Mouse (Mus musculus) heart, embryonic 12.5 days (tissue): ENCODE data around the gene Galnt17. TPM values are rescaled to one million over a fixed set of nuclear protein-coding genes. Genes with fewer than 3 reads are reported as not detected.

ENCODE experiments used
- ATAC-seq: fragments of 200-750 bp; cut with Nextera tagmentation; 2 replicates; pipeline ENCODE4 v1.8.0; 2017; ENCODE audit warnings: moderate TSS enrichment, moderate library complexity; ENCODE audit not compliant: insufficient number of reproducible peaks, low FRiP score
- H3K27ac ChIP-seq: fragments of 300-500 bp; sonication (generic); 2 replicates; pipeline ENCODE4 v1.5.1; 2016; ENCODE audit warnings: mild to moderate bottlenecking, moderate library complexity; ENCODE audit not compliant: poor library complexity, severe bottlenecking
- H3K27me3 ChIP-seq: fragments of 300-500 bp; sonication (generic); replicated peaks from 2 replicates; pipeline ENCODE4 v1.6.1; 2016; ENCODE audit warnings: mild to moderate bottlenecking, moderate library complexity
- H3K36me3 ChIP-seq: fragments of 300-500 bp; sonication (generic); 2 replicates; pipeline ENCODE4 v1.6.1; 2016; ENCODE audit warnings: mild to moderate bottlenecking, moderate library complexity
- H3K4me1 ChIP-seq: fragments of 300-500 bp; sonication (generic); replicated peaks from 2 replicates; pipeline ENCODE4 v1.6.1; 2016; ENCODE audit warnings: mild to moderate bottlenecking
- H3K4me2 ChIP-seq: fragments of 300-500 bp; sonication (generic); 2 replicates; pipeline ENCODE4 v1.6.1; 2016; ENCODE audit warnings: mild to moderate bottlenecking, moderate library complexity
- H3K4me3 ChIP-seq: fragments of 300-500 bp; sonication (generic); 2 replicates; pipeline ENCODE4 v1.5.1; 2016; ENCODE audit warnings: mild to moderate bottlenecking
- H3K9ac ChIP-seq: fragments of 300-500 bp; sonication (generic); 2 replicates; pipeline ENCODE4 v1.6.1; 2016; ENCODE audit warnings: mild to moderate bottlenecking, moderate library complexity
- H3K9me3 ChIP-seq: fragments of 300-500 bp; sonication (generic); replicated peaks from 2 replicates; pipeline ENCODE4 v1.6.1; 2016; ENCODE audit warnings: mild to moderate bottlenecking, moderate library complexity
- WGBS: fragments of 180-500 bp; shearing (Covaris S2); methylation state at CpG from one replicate; pipeline ENCODE4 v1.1.7; 2016; 5-methylcytosine and 5-hydroxymethylcytosine counted together
- polyA plus RNA-seq: library from polyadenylated mRNA; unstranded; fragments of >200 nt; fragmentation: Nextera tagmentation; extraction: Ambion mirVana; gene quantifications from 2 replicates; pipeline ENCODE4 v1.2.1, GENCODE M21; 2016

Gene Galnt17
- polyA plus RNA-seq, 1 experiment from 2014 or later: 0.86 TPM

DNA sequence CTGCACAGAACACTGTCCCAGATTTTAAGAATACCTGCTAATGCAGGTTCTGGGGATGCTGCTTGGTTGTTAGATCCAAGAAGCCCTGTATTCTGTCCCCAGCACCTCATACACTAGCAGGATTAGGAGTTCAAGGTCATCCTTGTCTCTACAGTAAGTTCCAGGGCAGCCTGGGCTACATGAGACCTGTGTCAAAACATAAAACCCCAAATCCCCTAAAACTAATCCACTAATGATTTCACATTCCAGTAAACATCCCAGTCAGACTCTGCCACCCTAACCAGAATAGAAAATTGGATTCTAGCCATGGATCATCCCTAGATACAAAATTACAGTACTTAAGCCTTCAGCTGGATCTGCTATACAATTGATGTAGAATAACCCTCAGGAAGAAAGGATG, 123.7 kb downstream of the Galnt17 start:
- Histone ChIP-seq H3K9me3 (no peaks in the 10 kb centered on the region), H3K9ac (no peak overlapping the region), H3K27ac (no peak overlapping the region), H3K36me3 (no peaks in the 10 kb centered on the region), H3K4me2 (no peak overlapping the region), H3K4me1 (peaks cover 9% of the 10 kb centered on the region), H3K4me3 (no peak overlapping the region), H3K27me3 (no peaks in the 10 kb centered on the region)
- ATAC-seq: no peak

DNA sequence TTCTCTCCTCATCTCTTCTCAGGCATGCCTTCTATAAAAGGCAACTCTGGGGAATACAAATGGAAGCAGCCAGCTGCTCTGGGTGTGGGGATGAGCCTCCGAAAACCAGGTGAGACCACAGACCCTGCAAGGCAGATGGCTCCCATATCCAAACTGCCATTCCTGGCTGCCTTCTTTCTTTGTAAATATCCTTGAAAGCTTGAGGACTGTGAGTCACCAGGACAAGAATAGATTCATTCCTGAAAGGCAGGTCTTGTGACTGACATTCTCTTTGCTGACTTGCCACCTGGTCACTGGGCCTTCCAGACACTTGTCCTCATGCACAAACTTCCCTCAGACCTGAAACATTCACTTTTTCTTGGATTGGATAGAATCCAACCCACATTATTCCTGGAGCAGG, 127.1 kb downstream of the Galnt17 start:
- Histone ChIP-seq H3K4me2 (no peak overlapping the region), H3K27me3 (no peaks in the 10 kb centered on the region), H3K9me3 (no peaks in the 10 kb centered on the region), H3K4me1 (peaks cover 14% of the 10 kb centered on the region), H3K36me3 (no peaks in the 10 kb centered on the region), H3K27ac (peak overlapping the region; percentile 52; the same call in 1 of the 2 replicates), H3K4me3 (no peak overlapping the region), H3K9ac (no peak overlapping the region)
- no peak for ATAC-seq
- WGBS: 61% methylated on average over 1 of the region's 1 CpGs

DNA sequence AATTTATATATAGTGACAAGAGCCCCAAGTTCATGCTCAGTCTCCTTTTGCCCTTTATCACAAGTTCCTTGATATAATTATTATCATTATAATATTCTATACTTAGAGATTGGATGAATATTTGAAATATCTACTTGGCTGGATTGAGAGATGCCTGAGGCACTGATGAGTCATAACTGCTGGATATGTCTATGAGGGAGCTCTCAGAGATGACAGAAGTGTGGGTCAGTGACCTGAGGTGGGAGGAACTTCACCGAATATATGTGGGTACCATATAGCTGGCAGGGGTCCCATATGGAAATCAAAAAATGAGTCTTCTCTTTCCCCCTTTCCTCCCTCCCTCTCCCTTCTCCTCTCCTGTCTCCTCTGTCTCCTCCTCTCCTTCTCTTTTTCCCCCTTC, 127.5 kb downstream of the Galnt17 start:
- no peaks in the 10 kb centered on the region for H3K36me3 ChIP-seq
- 61% methylated on average over 1 of the region's 1 CpGs for WGBS
- H3K4me2 ChIP-seq: no peak overlapping the region
- H3K27ac ChIP-seq: peak overlapping the region; percentile 52; the same call in 1 of the 2 replicates
- peaks cover 14% of the 10 kb centered on the region for H3K4me1 ChIP-seq
- no peak for ATAC-seq
- no peaks in the 10 kb centered on the region for H3K9me3 ChIP-seq
- H3K4me3 ChIP-seq: no peak overlapping the region
- no peak overlapping the region for H3K9ac ChIP-seq
- no peaks in the 10 kb centered on the region for H3K27me3 ChIP-seq

DNA sequence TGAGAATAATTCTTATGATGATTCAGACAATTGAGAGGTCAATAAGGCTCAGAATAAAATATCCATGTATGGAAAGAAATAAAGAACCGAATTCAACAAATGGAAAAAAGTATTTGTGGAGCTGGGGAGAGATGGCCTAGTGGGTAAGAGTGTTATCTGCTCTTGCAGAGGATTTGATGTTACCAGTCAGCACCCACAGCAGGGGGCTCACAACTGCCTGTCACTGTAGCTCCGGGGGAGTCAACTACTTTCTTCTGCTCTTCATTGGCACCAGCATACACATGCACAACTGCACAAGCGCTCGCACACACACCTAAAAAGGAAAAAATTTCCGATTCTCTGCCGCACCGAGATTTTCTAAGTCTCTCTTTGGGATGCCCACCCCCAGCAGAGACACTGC, 130.4 kb downstream of the Galnt17 start:
- Histone ChIP-seq H3K4me3 (no peak overlapping the region), H3K4me1 (peaks cover 14% of the 10 kb centered on the region), H3K4me2 (no peak overlapping the region; the same call in 1 of the 2 replicates), H3K27me3 (no peaks in the 10 kb centered on the region), H3K9me3 (no peaks in the 10 kb centered on the region), H3K36me3 (no peaks in the 10 kb centered on the region), H3K9ac (no peak overlapping the region), H3K27ac (no peak overlapping the region)
- WGBS: 22% methylated on average over 7 of the region's 7 CpGs
- no peak for ATAC-seq

DNA sequence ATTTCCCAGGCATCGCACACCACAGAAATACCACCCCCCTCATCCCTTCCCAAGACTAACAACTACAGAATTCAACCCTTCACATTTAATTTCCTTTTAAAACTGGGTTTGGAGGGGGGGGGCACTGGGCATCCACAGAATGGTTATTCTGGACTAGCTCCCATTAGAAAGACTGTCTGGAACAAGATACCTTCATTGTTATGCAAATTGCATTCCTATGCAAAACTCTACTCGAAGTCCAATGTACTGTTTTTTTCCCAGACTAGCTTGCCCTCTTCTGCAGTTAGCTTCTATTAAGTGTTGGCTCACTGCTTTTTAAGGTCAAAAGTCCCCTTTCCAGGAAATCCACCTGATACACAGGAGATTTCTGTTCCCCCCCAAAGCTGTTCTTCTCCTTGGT, 131.1 kb downstream of the Galnt17 start:
- H3K4me1 ChIP-seq: peaks cover 14% of the 10 kb centered on the region
- H3K27ac ChIP-seq: no peak overlapping the region
- no peak for ATAC-seq
- no peaks in the 10 kb centered on the region for H3K36me3 ChIP-seq
- H3K9me3 ChIP-seq: no peaks in the 10 kb centered on the region
- no peak overlapping the region for H3K4me2 ChIP-seq
- H3K4me3 ChIP-seq: no peak overlapping the region
- WGBS: 46% methylated on average over 2 of the region's 2 CpGs
- no peak overlapping the region for H3K9ac ChIP-seq
- H3K27me3 ChIP-seq: no peaks in the 10 kb centered on the region

DNA sequence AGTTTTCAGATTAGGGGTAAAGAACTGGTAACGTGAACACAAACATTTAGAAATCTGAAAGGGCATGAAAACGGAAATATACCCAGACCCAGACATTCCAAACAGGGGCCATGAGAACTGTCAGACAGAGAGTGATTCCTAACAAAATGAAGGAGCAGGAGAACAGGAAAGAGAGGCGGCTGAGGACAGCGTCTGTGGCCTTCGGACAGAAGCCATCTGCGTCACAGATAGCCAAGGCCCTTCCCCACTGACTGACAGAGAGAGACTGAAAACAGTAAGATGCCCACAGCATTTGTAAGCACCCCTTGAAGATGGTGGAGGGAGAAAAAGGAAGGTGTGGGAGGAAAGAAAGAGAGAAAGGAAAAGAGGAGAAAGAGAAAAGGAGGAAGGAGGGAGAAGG, 139.1 kb downstream of the Galnt17 start:
- H3K27me3 ChIP-seq: no peaks in the 10 kb centered on the region
- WGBS: 57% methylated on average over 6 of the region's 6 CpGs
- ATAC-seq: no peak

DNA sequence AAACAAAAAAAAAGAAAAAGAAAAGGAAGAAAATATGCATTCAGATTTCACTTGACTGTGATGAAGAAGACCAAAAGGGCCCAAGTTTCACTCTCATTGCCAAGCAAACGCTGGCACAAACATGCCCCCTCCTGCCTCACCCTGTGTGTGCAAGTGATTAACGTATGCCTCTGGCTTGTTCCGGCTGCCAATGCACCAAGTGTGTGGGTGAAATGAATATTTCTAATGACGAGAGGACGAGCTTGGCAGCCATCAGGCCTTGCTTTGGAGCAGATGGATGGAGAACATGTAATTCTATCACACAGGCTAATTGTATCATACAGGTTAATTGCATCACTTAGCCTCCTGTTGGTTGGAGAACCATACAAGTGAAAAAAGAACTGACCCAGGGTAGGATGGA, 140.9 kb downstream of the Galnt17 start:
- ATAC-seq: no peak
- Histone ChIP-seq H3K27ac (no peak overlapping the region), H3K9me3 (peaks cover 8% of the 10 kb centered on the region; the same call in 1 of the 2 replicates), H3K4me1 (no peaks in the 10 kb centered on the region), H3K36me3 (no peaks in the 10 kb centered on the region), H3K27me3 (no peaks in the 10 kb centered on the region), H3K4me3 (no peak overlapping the region), H3K4me2 (no peak overlapping the region), H3K9ac (no peak overlapping the region)
- WGBS: 80% methylated on average over 5 of the region's 5 CpGs

More for the DNA sequence above, 139.1 kb downstream of the Galnt17 start:
- H3K27ac ChIP-seq: no peak overlapping the region
- H3K36me3 ChIP-seq: no peaks in the 10 kb centered on the region
- H3K9ac ChIP-seq: no peak overlapping the region
- no peaks in the 10 kb centered on the region for H3K4me1 ChIP-seq
- H3K9me3 ChIP-seq: 0 out of 2 replicates have a peak, but pooled peaks cover 6% of the 10 kb centered on the region
- no peak overlapping the region for H3K4me3 ChIP-seq
- no peak overlapping the region for H3K4me2 ChIP-seq

DNA sequence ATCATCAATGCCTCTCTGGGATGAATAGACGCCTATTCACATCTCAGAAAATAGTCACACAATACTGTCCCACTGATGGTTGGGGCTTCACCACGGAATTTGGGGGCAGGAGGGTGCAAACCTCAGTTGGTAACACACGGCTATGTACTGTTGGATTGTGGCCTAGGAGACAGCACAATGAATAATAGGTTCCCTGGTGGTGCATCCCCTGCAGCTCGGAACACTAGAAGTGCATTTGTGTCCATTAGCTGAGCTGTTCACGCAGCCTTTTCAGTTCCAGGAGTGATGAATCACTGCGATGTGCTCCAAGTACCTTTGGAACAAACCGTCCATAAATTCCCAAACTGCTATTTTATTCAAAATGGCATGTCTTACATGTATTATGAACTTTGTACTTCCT, 142.6 kb downstream of the Galnt17 start:
- Histone ChIP-seq H3K4me2 (no peak overlapping the region), H3K4me1 (no peaks in the 10 kb centered on the region), H3K27me3 (no peaks in the 10 kb centered on the region), H3K9me3 (peaks cover 3% of the 10 kb centered on the region; the same call in 1 of the 2 replicates), H3K27ac (no peak overlapping the region), H3K9ac (no peak overlapping the region), H3K36me3 (no peaks in the 10 kb centered on the region), H3K4me3 (no peak overlapping the region)
- WGBS: 81% methylated on average over 7 of the region's 7 CpGs
- no peak for ATAC-seq

DNA sequence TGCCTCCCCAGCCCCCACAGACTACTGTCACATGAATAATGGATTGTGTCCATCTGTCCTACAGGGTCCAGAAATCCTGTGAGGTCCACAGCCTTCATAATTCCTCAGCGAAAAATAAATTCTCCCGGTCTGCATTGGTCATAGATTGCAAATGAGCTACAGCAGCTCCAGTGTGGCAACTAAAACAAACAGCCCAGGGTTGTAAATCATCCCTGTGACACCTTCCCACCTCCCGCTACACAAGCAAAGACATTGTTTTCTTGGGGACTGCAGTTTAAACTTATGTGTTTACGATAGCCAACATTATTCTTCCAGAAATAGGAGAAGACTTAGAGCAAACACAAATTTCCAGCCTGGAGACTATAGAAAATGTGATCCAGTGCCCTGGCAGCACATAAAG, 150.4 kb downstream of the Galnt17 start:
- Histone ChIP-seq H3K36me3 (no peaks in the 10 kb centered on the region), H3K27me3 (no peaks in the 10 kb centered on the region), H3K9me3 (no peaks in the 10 kb centered on the region), H3K4me3 (no peak overlapping the region), H3K9ac (no peak overlapping the region), H3K4me1 (no peaks in the 10 kb centered on the region), H3K27ac (no peak overlapping the region), H3K4me2 (no peak overlapping the region)
- ATAC-seq: no peak
- 69% methylated on average over 4 of the region's 4 CpGs for whole genome bisulfite sequencing

DNA sequence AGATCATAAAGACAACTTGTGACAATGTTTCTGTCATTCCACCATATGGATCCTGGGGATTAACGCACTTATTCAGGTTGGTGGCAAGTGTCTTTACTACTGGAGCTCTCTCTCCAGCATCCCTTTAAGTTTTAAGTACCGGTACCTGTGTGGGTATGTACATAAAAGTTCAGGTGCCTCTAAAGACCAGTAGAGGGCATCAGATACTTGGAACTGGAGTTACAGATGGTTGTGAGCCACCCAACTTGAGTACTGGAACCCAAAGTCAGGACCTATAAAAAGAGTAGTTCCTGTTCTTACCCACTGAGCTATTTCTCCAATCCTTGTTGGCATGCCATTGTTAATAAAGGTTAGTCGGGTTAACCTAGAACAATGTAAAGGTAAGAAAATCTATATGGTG, 152.0 kb downstream of the Galnt17 start:
- no peak for ATAC-seq

DNA sequence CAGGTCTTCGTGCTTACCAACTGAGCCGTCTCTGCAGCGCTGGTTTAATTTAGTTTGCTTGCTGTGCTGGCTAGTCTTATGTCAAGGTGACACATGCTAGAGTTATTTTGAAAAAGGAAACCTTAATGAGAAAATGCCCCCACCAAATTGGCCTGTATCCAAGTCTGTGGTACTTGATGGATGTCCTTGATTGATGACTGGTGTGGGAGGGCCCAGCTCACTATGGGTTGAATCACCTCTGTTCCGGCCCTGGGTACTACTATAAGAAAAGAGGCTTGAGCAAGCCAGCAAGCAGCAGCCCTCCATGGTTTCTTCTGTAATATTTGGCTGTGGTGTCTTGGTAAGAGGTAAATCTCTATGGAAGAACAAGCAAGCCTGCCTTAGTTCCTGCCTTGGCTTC, 165.7 kb downstream of the Galnt17 start:
- H3K27ac ChIP-seq: no peak overlapping the region
- H3K27me3 ChIP-seq: no peaks in the 10 kb centered on the region
- H3K9me3 ChIP-seq: no peaks in the 10 kb centered on the region; the same call in 1 of the 2 replicates
- H3K4me1 ChIP-seq: no peaks in the 10 kb centered on the region; the same call in 1 of the 2 replicates
- 73% methylated on average over 4 of the region's 4 CpGs for WGBS
- H3K4me2 ChIP-seq: no peak overlapping the region
- no peak overlapping the region for H3K9ac ChIP-seq
- H3K4me3 ChIP-seq: no peak overlapping the region
- no peaks in the 10 kb centered on the region for H3K36me3 ChIP-seq
- ATAC-seq: no peak

More for the DNA sequence above, 152.0 kb downstream of the Galnt17 start:
- Histone ChIP-seq H3K27ac (no peak overlapping the region), H3K4me1 (no peaks in the 10 kb centered on the region), H3K4me2 (no peak overlapping the region), H3K9me3 (no peaks in the 10 kb centered on the region), H3K9ac (no peak overlapping the region), H3K36me3 (no peaks in the 10 kb centered on the region), H3K27me3 (no peaks in the 10 kb centered on the region), H3K4me3 (no peak overlapping the region)
- WGBS: 52% methylated on average over 3 of the region's 3 CpGs

DNA sequence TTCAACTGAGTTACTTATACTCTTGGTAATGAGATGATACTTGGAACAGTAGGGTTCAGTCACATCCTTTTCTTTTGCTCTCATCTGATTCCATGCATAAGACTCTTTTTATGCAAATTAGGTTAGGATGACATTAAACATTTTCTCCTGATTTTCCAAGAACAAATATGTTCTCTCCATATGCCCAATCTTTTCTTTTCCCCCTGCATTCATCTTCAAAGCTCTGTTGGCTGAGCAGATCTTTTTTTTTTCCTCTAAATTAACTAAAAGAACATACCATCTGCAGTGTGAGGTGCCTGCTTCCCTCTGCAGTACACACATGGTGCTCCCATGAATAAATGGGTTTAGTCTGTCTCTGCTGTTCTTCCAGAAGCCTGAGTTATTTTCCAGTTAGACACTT, 173.5 kb downstream of the Galnt17 start:
- no peak overlapping the region for H3K27ac ChIP-seq
- ATAC-seq: no peak
- no peaks in the 10 kb centered on the region for H3K27me3 ChIP-seq
- no peak overlapping the region for H3K4me3 ChIP-seq
- H3K9me3 ChIP-seq: peaks cover 5% of the 10 kb centered on the region; the same call in 1 of the 2 replicates
- H3K9ac ChIP-seq: no peak overlapping the region
- no peaks in the 10 kb centered on the region for H3K4me1 ChIP-seq
- H3K4me2 ChIP-seq: no peak overlapping the region
- H3K36me3 ChIP-seq: no peaks in the 10 kb centered on the region
